Mouse (Mus musculus): ENCODE results near the gene Zdhhc16.
A peak's percentile ranks its signal among the peaks of the same experiment; 100 is the strongest.
"Not testable (repeated sequence)": the region's sequence is repeated elsewhere in the genome, so short reads cannot be mapped to it uniquely, and the experiment has no call there.

Zdhhc16 gene

GRCm38 (mm10) chr19:41913774-41914591 is 19.3 kb upstream of the Zdhhc16 start:
- DNase-seq (ENCODE audit: low read depth, low spot score) = no peak

DNA sequence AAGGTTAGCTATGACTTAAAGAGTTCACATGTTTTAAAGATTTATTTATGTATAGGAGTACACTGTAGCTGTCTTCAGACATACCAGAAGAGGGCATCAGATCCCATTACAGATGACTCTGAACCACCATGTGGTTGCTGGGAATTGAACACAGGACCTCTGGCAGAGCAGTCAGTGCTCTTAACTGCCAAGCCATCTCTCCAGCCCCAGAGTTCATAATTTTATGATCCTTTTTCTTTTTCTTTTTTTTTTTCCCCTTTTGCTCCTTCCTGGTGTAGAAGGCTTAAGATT is 18.7 kb upstream of the Zdhhc16 start:
- DNase-seq (ENCODE audit: low read depth, low spot score) = not testable (repeated sequence)

- no peak for DNase-seq (ENCODE audit: low read depth, low spot score)
Measured at GRCm38 (mm10) chr19:41915294-41915693, 18.0 kb upstream of the Zdhhc16 start.

- DNase-seq (ENCODE audit: low read depth, low spot score) = no peak
Measured at GRCm38 (mm10) chr19:41916853-41917252, 16.4 kb upstream of the Zdhhc16 start.

DNA sequence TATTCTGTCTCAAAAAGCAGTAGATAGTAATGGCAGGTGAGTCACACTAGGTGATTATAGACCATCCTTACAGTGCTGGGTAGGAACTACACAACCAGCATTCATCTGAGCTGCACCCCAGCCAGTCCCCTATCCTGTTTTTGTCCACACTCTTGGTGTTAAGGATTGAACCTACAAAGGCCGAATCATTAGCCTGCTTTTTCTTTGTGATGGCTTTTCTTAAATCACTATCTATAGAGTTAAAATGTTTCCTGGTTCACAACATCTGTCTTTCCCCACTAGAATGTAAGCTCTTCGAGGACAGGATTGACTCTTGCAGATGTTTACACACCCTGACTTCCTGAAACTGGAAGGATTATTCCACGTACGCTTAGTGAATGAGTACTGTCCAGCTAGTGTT is 13.8 kb upstream of the Zdhhc16 start:
- no peak for DNase-seq (ENCODE audit: low read depth, low spot score)

GRCm38 (mm10) chr19:41920412-41921067 is 12.7 kb upstream of the Zdhhc16 start:
- no peak for DNase-seq (ENCODE audit: low read depth, low spot score)

DNA sequence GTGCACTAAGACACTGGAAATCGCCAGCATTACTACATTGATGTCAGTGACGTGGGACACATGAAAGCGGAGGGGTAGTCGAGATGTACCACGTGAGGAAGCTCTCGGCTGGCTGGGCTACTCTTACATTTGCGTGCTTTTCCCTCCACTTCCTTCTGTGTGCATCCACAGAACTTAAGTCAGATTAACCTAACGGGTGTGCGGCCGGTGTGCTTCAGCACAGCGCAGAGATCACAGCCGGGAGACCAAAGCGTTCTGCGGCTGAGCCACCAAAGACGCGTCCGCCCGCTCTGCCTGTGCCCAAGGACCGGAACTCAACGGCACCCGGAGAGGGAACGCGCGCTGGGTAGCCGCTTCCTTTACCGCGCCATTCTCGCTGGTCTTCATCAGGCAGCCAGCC is 594 bp upstream of the Zdhhc16 start:
- no peak for DNase-seq (ENCODE audit: low read depth, low spot score)

DNA sequence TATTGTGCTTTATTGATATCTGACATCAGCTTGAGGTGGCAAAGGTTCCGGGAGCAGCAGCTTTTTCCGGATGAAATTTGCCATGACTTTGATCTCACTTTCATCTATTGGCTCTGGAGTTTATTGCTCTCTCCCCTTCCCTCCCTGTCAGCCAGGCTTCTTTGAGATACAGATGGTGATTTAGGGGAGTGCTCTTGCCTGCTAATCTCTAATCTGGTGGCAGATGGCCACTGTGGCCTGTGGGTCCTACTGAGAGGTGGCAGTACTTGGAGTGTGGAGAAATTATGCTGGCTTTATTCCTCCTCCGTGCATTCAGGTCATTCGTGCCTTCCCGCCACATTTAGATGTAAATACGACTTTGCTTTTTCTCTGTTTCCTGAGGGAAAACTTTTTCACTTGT is 844 bp downstream of the Zdhhc16 start:
- DNase-seq (ENCODE audit: low read depth, low spot score) = no peak

- no peak for DNase-seq (ENCODE audit: low read depth, low spot score)
Measured at GRCm38 (mm10) chr19:41935921-41936320, 2.6 kb downstream of the Zdhhc16 start.

GRCm38 (mm10) chr19:41938539-41938938 is 5.3 kb downstream of the Zdhhc16 start:
- DNase-seq (ENCODE audit: low read depth, low spot score) = no peak

DNA sequence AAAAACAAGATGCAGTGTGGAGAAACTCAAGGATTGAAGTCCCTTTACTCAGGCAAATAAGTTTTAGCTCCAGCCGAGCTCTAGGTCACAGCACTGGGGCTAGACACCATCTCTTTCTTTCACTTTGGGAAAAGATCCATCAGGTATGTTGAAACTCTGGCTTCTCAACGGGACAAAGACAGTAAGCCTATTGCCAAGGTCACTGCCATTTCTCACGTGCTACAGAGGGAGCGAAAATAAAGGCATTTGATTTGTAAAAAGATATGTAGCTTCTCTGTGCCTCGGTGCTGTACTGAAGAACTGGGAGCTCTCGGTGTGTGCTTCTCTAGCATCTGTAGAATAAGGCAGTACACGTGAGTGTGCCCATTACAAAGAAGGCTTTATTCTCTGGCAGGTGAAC is 10.6 kb downstream of the Zdhhc16 start:
- DNase-seq (ENCODE audit: low read depth, low spot score) = no peak

- no peak for DNase-seq (ENCODE audit: low read depth, low spot score)
Measured at GRCm38 (mm10) chr19:41952287-41952686, 19.0 kb downstream of the Zdhhc16 start.

GRCm38 (mm10) chr19:41953574-41953973 is 20.3 kb downstream of the Zdhhc16 start:
- DNase-seq (ENCODE audit: low read depth, low spot score) = no peak

GRCm38 (mm10) chr19:41969618-41970017 is 36.3 kb downstream of the Zdhhc16 start:
- no peak for DNase-seq (ENCODE audit: low read depth, low spot score)

GRCm38 (mm10) chr19:41973891-41974794 is 40.9 kb downstream of the Zdhhc16 start:
- no peak for DNase-seq (ENCODE audit: low read depth, low spot score)

DNA sequence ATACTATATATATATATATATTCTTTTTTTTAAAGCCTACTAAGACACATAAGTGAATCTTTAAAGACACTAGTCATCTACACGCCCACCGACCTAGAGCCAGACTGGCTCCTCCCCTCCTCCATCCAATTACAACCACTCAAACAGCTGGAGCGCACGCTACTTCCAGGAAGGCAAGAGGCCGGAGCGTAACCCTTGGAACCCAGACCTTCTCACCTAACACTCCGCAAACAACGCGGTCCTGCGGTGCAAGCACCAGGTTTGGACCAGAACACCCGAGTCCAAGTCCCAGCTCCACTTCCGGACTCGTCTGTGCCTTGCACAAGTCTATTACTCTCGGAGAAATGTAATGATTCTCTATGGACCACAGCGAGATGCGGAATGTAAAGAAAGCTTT is 47.1 kb downstream of the Zdhhc16 start:
- DNase-seq (ENCODE audit: low read depth, low spot score) = no peak

DNA sequence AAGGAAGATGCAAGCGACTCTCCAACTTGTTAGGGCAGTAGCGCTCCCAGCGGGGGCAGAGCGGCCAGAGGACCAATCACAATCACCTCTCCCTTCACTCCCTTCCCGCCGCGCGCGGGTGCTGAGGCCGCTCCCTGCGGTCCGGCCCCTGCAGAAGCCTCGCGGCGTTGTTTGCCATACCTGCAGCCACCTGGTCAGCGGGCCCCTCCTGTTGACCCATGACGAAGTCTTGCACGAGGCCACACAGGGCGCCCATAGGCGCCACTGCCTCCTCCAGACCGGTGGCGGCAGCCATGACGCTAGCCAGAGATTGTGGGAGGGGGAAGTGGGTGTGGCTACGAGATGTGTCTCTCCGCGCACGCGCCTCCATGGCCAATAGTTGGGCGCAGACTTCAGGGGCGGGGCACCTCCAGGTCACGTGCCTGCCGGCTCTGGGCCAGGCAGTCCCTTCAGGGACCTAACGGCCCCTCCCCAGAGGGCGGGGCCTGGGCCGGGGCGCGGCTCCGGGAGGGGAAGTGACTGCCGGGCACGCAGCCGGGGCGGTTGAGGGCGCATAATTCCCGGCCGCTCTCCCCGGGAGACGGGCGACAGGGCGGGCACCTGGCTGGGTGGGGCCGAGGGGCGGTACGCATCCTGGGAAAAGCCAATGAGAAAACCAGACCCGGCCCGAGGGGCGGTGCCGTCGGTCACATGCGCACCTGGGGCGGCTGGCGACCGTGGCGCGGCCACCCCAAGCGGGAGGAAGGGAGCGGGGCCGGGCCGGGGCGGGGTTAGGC is 47.7 kb downstream of the Zdhhc16 start, which contains the start of gene Mms19:
Gene Mms19 (minus strand): TSS at position 339 of the 776 bp plus-strand sequence.
- DNase-seq (ENCODE audit: low read depth, low spot score) = peak; percentile 98

GRCm38 (mm10) chr19:41981595-41981927 is 48.3 kb downstream of the Zdhhc16 start, which contains the start of gene Ubtd1:
Gene Ubtd1 (plus strand): TSS chr19:41981763.
- DNase-seq (ENCODE audit: low read depth, low spot score) = no peak

- no peak for DNase-seq (ENCODE audit: low read depth, low spot score)
Measured at GRCm38 (mm10) chr19:41981931-41982790, 48.9 kb downstream of the Zdhhc16 start.

GRCm38 (mm10) chr19:41982791-41983150 is 49.5 kb downstream of the Zdhhc16 start:
- no peak for DNase-seq (ENCODE audit: low read depth, low spot score)

DNA sequence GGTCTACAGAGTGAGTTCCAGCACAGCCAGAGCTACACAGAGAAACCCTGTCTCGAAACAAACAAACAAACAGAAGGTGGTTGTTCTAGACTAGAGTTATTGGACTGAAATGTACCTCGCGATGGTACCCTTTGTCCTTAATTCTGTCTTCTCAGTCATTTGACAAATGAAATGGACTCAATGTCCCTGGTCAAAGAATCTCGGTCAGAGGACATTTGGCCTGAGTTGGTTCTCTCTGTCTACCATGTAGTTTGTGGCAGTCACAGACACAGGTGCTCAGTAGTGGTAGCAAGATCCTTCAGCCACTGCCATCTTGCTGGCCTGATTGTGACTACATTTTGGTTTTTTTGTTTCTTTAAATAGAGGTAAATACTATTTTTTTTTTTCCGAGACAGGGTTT is 52.7 kb downstream of the Zdhhc16 start:
- DNase-seq (ENCODE audit: low read depth, low spot score) = no peak
